Mouse (Mus musculus) gastrocnemius, postnatal 36 days (tissue): Measurements from ENCODE around the gene Nepro. TPM values are rescaled to one million over a fixed set of nuclear protein-coding genes. Genes with fewer than 3 reads are reported as not detected.

Experiments
- DNase-seq, 2 experiments: peaks; one replicate each; pipeline ENCODE4 v3.0.0; 2022
- intact Hi-C: fragments of 180-260 bp; cut with DNase I; formaldehyde crosslinking; loops from one replicate; pipeline ENCODE4 v1.15.1; 2025
- total RNA-seq, 2 experiments: library from RNA; stranded (reverse); gene quantifications; 2 replicates each; pipeline ENCODE4 v1.2.3; 2021

Nepro gene
- total RNA-seq, 2 experiments from 2014 or later, result 3.5 to 3.6 TPM

- DNase-seq, result no peak
- intact Hi-C loops, result no loop called here
Observed at GRCm38 (mm10) chr16:44757700-44758099, 33.6 kb downstream of the Nepro start.

DNA sequence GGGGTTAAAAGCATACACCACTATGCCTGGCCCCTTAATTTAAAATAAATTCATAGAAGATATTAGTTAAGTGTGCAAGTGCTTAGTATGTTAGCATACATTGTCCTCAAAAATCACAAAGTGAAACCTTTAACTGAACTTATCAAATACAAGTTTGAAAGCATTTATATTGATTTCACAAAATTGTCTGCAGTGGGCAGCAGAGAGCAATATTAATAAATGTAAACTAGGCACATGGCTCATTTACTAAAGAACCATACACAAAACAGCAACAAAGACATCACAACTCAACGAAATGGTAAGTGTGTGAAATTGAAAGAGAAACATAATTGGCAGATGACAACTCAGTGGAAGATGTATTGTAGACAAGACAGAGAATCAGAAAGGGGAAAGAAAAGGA, 37.7 kb downstream of the Nepro start:
- no peak for DNase-seq
- intact Hi-C loops, result no loop called here

DNA sequence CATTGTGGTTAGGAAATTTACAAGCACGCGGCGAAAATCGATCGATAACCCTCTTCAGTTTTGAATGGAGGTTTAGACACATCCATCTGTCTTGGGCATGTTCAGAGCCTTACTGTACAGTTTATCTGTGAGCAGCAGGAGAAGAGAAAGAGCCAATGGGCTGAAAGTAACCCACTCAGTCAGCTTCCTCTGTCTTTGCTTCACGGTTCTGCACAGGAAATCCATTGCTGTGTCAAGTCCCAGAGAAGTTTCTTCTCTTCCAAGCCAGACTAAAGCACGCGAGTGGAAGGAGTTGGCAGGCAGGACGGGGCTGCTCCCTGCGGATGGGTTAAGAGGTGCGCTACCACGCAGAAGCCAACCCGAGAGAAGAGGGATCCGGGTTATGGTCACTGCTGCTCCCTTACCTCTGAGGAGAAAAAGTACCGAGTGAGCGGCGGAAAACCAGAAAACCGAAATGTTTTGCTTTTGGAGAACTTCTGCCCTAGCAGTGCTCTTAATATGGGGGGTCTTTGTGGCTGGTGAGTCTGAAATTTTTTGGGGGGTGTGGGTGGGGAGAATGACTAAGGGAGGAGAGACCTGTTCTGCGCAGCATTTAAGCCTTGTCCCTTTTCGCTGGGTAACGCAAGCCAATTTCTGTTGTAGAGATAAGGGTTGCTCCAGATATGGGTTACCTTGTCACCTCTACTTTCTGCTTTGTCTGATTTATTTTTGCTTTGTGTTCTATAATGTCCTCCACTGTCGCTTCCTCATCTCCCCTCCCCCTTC, 41.6 kb downstream of the Nepro start, which contains the start of gene Cd200r1:
TSS of gene Cd200r1 (plus strand) at position 182 of the 765 bp plus-strand sequence.
- DNase-seq, result no peak
- intact Hi-C loops, result no loop called here

DNA sequence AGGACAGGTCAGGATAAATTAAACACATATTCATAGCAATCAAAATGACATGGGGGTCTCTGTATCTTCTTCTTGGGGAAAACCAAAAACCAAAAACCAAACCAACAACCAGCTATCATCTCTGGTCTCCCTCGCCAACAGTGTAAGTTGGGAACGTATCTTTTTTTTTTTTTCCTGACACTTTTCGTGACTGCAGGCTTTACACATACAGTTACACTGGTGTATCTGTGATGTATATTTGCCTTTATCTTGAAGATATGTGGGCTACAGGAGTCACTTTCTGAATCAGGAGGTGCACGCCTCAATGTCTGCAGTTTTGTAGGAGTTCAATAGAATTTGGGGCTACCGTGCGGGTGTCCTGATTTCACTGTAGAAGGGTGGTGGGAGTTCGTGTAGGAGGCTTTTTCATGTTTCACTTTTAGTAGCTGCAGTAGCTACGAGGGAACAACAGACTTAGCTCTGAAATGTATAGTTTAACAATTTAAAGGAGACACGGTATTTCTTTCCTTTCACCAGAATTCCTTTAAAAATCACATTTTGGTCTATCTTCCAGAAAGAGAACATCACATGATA, 42.3 kb downstream of the Nepro start:
- no peak for DNase-seq
- intact Hi-C loops, result no loop called here

DNA sequence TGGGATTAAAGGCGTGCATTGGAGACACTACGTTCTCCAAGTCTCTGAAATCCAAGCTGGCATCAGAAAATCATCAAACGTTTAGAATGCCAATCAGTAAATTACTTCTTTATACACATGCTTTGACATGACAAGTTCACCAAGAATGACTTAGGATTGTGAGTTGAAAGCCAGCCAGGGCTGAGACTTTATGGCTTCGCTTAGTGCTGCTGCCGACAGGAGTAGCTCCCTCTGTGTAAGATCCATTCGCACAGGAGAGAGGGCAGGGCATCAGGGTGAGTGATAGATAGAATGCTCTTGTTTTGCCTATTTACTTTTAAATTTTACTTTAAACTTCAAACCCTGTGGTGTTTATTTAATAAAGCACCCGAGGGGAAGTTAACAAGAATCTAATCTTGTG, 43.4 kb downstream of the Nepro start:
- intact Hi-C loops, result no loop called here
- DNase-seq, result no peak

GRCm38 (mm10) chr16:44767967-44768366, 43.9 kb downstream of the Nepro start:
- DNase-seq, result no peak
- intact Hi-C loops, result loop anchor here (1.0 kb wide), 1 partner anchor 320 kb away; no protein-coding TSS in a partner anchor

DNA sequence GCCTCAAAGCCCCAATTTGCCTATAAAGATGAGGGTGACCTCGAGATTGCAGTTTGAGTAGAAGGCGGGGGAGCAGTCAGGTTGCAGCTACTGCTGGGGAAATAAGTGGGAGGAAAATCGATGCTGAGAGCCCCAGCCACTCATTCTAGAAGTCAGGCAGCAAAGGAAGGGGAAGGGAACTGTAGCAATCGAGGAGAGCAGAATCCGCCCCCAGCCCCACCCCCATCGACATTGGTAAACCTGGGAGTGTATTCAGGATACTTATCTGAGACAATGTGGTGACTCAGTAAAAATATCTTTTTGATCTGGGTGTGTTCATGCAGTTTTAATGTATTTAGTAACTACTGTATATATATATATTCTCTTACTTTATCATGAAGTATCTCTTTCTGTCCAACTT, 48.5 kb downstream of the Nepro start:
- DNase-seq, result no peak
- intact Hi-C loops, result no loop called here

- no peak for DNase-seq
- intact Hi-C loops, result no loop called here
Observed at GRCm38 (mm10) chr16:44773673-44774072, 49.6 kb downstream of the Nepro start.

DNA sequence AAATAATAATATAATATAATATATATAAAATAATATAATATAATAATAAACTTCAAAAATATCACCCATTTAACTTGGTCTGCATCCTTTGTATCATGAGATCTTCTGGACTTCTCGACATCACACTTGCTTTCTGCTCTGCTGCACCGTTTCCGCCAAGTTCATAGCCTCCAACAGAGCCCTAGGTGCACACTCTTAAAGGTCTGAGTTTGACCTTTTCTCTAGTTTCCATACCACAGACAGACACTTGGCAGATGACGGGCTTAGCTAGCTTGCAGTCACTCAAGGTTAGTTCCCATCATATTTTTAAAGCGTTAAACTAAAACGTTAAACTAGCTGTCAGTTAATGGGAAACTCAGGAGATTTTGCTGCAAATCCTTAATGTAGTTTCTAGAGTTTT, 50.1 kb downstream of the Nepro start:
- intact Hi-C loops, result no loop called here
- no peak for DNase-seq

DNA sequence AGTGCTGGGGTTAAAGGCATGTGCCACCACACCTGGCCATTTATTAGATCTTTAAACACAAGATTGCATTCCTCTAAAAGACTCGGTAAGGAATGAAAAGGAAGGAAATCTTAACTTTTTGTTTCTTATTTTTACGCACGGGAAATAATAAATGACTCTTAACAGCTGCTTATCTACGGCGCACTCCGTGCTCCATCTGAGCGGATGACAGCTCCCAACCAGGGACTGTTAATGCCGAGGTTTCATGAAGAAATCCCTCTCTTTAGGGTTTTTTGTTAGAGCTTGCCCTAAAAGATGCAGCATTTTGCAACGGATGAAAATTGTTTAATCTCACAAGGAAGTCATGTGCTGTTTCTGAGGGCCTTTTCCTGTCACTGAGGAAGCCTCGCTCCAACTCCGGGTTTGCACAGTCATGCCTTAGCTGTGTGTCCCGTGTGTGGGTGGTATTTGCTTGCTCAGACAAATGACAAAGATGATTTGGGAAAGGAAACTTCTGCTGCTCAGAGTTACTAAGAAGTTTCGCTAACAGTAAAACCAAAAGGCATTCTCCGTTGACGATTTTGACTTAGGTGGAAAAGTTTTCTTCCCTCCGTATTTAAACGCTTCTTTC, 54.5 kb downstream of the Nepro start:
- intact Hi-C loops, result no loop called here
- DNase-seq, result no peak

DNA sequence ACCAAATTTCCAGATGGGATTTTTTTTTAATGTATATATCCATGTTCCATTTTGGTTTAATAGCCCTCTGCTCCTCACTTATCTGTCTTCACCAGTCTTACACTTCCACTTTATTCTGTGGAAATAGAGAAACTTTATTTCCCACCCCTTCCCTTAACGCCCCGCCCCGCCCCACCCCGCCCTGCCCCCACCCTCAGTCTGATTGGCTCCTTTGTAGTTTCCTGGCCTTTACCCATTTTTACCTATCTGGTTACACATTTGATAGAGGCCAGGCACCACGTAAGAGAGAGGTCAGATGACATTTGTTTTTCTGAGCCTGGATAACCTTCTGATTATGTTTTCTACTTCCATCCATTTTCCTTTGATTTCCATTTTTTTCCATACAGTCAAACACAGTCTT, 55.4 kb downstream of the Nepro start:
- intact Hi-C loops, result no loop called here

GRCm38 (mm10) chr16:44780751-44781150, 56.6 kb downstream of the Nepro start:
- intact Hi-C loops, result no loop called here
- no peak for DNase-seq

More for the DNA sequence above, 55.4 kb downstream of the Nepro start:
- no peak for DNase-seq

Other genes starting within 250 kb of the Nepro start
- gene Boc, start 165.4 kb upstream of the Nepro start, total RNA-seq, result 1 to 10 TPM; 3.7 to 3.8 TPM
- 10 to 100 TPM in 1 of 2 experiments, 1 to 10 TPM in 1; 8.0 to 11.1 TPM for gene Gtpbp8, start 22.1 kb downstream of the Nepro start, total RNA-seq
- gene Cd200r1, start 41.4 kb downstream of the Nepro start, total RNA-seq, result under 1 TPM; 0.17 to 0.23 TPM
- not detected for gene Cd200r4, start 87.4 kb downstream of the Nepro start, total RNA-seq
- not detected for gene Cd200r2, start 142.8 kb downstream of the Nepro start, total RNA-seq
- not detected for gene Cd200r3, start 219.4 kb downstream of the Nepro start, total RNA-seq